Mouse (Mus musculus) limb, embryonic 11.5 days (tissue): ENCODE data around the gene Habp2. TPM values are rescaled to one million over a fixed set of nuclear protein-coding genes. Genes with fewer than 3 reads are reported as not detected.

Experiments used
- ATAC-seq: fragments of 200-750 bp; cut with Nextera tagmentation; 2 replicates; pipeline ENCODE4 v1.8.0; 2017; ENCODE audit warnings: low read depth; ENCODE audit not compliant: insufficient number of reproducible peaks, low FRiP score, low TSS enrichment
- DNase-seq: peaks from one replicate; pipeline ENCODE4 v3.0.0-alpha.2; 2015; ENCODE audit warnings: low spot score
- H3K27ac ChIP-seq: fragments of 300-500 bp; sonication (generic); replicated peaks from 2 replicates; pipeline ENCODE4 v1.5.1; 2014; ENCODE audit warnings: low read depth, mild to moderate bottlenecking, low read length
- H3K27me3 ChIP-seq: fragments of 300-500 bp; sonication (generic); 2 replicates; pipeline ENCODE4 v1.6.1; 2014; ENCODE audit warnings: mild to moderate bottlenecking, low read length, mixed read lengths; ENCODE audit not compliant: control insufficient read depth, insufficient read depth
- H3K36me3 ChIP-seq: fragments of 300-500 bp; sonication (generic); 2 replicates; pipeline ENCODE4 v1.6.1; 2014; ENCODE audit warnings: mild to moderate bottlenecking, low read length, moderate library complexity, mixed read lengths; ENCODE audit not compliant: control insufficient read depth, insufficient read depth
- H3K4me1 ChIP-seq: fragments of 300-500 bp; sonication (generic); 2 replicates; pipeline ENCODE4 v1.6.1; 2014; ENCODE audit warnings: low read length, mixed read lengths; ENCODE audit not compliant: control insufficient read depth, insufficient read depth
- H3K4me2 ChIP-seq: fragments of 300-500 bp; sonication (generic); 2 replicates; pipeline ENCODE4 v1.6.1; 2014; ENCODE audit warnings: low read depth, mild to moderate bottlenecking, moderate library complexity; ENCODE audit not compliant: severe bottlenecking
- H3K4me3 ChIP-seq: fragments of 300-500 bp; sonication (generic); 2 replicates; pipeline ENCODE4 v1.5.1; 2014; ENCODE audit warnings: low read depth, low read length
- H3K9ac ChIP-seq: fragments of 300-500 bp; sonication (generic); 2 replicates; pipeline ENCODE4 v1.6.1; 2014; ENCODE audit warnings: mild to moderate bottlenecking, low read length
- H3K9me3 ChIP-seq: fragments of 300-500 bp; sonication (generic); 2 replicates; pipeline ENCODE4 v1.6.1; 2016; ENCODE audit warnings: low read length; ENCODE audit not compliant: control insufficient read depth
- WGBS: fragments of 180-500 bp; shearing (Covaris S2); extraction: QIAGEN DNeasy Blood & Tissue Kit; methylation state at CpG from one replicate; pipeline ENCODE4 v1.1.7; 2014; 5-methylcytosine and 5-hydroxymethylcytosine counted together
- polyA plus RNA-seq: library from polyadenylated mRNA; unstranded; fragments of >200 nt; fragmentation: Nextera tagmentation; extraction: Ambion mirVana; gene quantifications from 2 replicates; pipeline ENCODE4 v1.2.1, GENCODE M21; 2014

The Habp2 gene
- polyA plus RNA-seq, 1 experiment from 2014 or later = 0.53 TPM

DNA sequence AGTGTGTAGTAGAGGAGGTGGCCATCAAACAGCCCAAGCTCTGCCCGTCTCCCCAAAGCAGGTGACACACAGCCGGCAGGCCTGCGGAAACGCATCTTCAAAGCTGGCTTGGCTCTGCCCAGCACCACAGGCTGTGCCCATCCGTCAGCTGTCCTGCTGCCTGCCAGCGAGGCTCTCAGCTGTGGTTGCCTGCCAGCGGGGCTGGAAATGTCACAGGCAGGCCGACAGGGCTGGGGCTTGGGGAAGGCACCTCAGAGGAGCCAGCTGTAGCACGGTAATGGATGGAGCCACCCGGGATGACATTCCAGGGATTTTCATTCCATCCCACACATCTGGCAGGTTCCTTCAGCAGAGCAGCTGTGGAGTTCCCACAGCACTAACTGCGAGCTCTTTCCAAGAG, 13.9 kb downstream of the Habp2 start:
- WGBS = 67% methylated on average over 11 of the region's 11 CpGs
- H3K4me2 ChIP-seq = no peak overlapping the region
- no peaks in the 10 kb centered on the region for H3K4me1 ChIP-seq
- ATAC-seq = no peak
- H3K9ac ChIP-seq = no peak overlapping the region
- no peak overlapping the region for H3K4me3 ChIP-seq
- H3K27ac ChIP-seq = no peak overlapping the region
- H3K36me3 ChIP-seq = no peaks in the 10 kb centered on the region
- H3K27me3 ChIP-seq = no peaks in the 10 kb centered on the region
- DNase-seq = no peak
- no peaks in the 10 kb centered on the region for H3K9me3 ChIP-seq

DNA sequence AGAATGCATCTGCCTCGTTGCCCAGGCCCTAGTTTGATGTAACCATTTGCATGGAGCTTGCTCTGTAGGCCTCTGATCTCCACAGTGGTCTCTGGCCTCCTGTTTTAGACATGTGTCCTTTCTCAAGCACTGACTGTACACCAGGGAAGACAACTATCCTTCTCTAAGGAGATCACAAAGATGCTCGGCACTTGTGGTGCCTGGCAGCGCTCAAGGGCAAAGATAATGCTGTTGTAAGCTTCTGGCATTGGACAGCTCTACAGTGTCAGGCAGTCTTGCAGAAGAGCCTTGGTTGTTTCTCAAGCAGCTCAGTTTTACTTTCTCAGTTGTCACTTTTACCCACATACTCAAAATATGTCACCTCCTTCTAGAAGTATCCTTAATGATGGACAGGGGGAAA, 29.6 kb downstream of the Habp2 start:
- no peak overlapping the region for H3K4me3 ChIP-seq
- H3K27ac ChIP-seq = no peak overlapping the region
- peaks cover 10% of the 10 kb centered on the region for H3K4me1 ChIP-seq
- H3K4me2 ChIP-seq = no peak overlapping the region
- DNase-seq (no peak), ATAC-seq (no peak)
- H3K36me3 ChIP-seq = no peaks in the 10 kb centered on the region
- H3K27me3 ChIP-seq = no peaks in the 10 kb centered on the region
- H3K9me3 ChIP-seq = no peaks in the 10 kb centered on the region
- H3K9ac ChIP-seq = no peak overlapping the region
- 81% methylated on average over 3 of the region's 3 CpGs for WGBS

DNA sequence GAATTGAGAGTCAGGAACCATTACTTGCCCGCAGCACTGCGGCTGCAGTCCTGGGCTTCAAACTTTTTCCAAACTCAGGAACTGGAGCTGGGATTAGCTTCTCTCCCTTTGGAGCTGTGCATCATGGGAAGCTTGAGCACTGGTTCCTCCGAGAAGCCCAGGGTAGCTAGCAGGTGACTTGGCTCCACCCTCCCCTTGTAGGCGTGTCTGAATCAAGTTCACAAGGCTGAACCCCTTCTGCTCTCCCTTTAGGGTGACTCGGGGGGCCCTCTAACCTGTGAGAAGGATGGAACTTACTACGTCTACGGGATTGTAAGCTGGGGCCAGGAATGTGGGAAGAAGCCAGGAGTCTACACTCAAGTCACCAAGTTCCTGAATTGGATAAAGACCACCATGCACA, 32.3 kb downstream of the Habp2 start:
- DNase-seq (no peak), ATAC-seq (no peak)
- WGBS = 90% methylated on average over 7 of the region's 7 CpGs
- H3K27me3 ChIP-seq = no peaks in the 10 kb centered on the region
- no peak overlapping the region for H3K4me3 ChIP-seq
- peaks cover 16% of the 10 kb centered on the region for H3K4me1 ChIP-seq
- no peak overlapping the region for H3K4me2 ChIP-seq
- H3K27ac ChIP-seq = no peak overlapping the region
- H3K9me3 ChIP-seq = no peaks in the 10 kb centered on the region
- H3K36me3 ChIP-seq = no peaks in the 10 kb centered on the region
- H3K9ac ChIP-seq = no peak overlapping the region

DNA sequence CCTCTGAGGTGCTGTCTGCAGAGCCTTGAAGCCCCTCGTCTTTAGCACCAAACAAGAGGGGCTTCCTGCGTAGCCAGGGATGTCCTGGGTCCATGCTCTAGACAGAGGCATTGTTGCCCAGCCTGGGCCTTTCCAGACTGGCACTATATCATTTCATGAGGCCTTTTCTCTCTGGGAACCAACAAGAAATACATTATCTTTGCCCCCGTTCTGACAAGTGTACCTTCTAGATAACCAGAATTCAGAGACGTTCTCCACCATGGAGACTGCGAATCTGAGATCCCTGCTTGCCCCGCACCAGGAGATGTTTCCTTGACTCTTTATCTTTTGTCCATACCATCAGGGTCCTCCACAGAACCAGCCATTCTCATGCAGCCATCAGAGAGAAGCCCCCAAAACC, 32.7 kb downstream of the Habp2 start:
- no peaks in the 10 kb centered on the region for H3K36me3 ChIP-seq
- DNase-seq (no peak), ATAC-seq (no peak)
- H3K27me3 ChIP-seq = no peaks in the 10 kb centered on the region
- H3K9ac ChIP-seq = no peak overlapping the region
- peaks cover 16% of the 10 kb centered on the region for H3K4me1 ChIP-seq
- no peaks in the 10 kb centered on the region for H3K9me3 ChIP-seq
- H3K27ac ChIP-seq = no peak overlapping the region
- 89% methylated on average over 6 of the region's 6 CpGs for WGBS
- H3K4me3 ChIP-seq = no peak overlapping the region
- H3K4me2 ChIP-seq = no peak overlapping the region

DNA sequence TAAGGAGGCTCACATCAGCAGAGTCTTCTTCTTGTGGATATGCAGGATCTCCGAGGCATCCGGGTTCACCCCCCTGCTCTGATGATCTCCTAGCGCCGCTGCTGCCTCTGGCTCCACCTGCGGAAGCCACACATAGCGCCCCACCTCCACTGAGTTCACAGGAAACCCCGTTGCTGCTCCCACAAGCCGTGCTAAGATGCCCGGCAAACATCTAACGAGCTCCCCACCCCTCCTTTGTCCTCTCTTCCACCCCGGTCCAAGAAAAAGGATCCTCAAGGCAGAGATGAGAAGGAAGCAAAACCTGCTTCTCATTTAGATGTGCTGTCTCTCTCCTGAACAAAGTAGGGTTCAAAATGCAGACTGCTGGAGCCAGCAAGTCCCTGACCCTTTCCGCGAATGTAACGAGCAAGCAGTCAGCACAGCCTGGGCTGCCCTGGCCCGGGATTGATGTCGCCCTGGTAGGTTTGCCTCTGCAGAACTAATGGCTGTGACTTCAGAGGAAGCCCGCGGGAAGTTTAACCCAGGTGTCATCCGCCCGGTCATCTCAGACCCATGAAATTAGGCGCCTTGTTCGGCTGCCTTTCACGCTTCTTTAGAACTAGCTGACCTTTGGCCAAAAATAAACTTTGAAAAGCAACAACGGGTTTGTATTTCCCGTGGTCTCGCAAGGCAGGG, 33.4 kb downstream of the Habp2 start:
- Histone ChIP-seq H3K4me3 (no peak overlapping the region), H3K36me3 (no peaks in the 10 kb centered on the region), H3K27ac (no peak overlapping the region), H3K27me3 (no peaks in the 10 kb centered on the region), H3K9me3 (no peaks in the 10 kb centered on the region), H3K4me1 (peaks cover 16% of the 10 kb centered on the region), H3K9ac (peak overlapping the region; percentile 19; the same call in 1 of the 2 replicates), H3K4me2 (peak overlapping the region; percentile 39)
- 14% methylated on average over 26 of the region's 26 CpGs for WGBS
- no peak for ATAC-seq
- DNase-seq = peak; percentile 68

DNA sequence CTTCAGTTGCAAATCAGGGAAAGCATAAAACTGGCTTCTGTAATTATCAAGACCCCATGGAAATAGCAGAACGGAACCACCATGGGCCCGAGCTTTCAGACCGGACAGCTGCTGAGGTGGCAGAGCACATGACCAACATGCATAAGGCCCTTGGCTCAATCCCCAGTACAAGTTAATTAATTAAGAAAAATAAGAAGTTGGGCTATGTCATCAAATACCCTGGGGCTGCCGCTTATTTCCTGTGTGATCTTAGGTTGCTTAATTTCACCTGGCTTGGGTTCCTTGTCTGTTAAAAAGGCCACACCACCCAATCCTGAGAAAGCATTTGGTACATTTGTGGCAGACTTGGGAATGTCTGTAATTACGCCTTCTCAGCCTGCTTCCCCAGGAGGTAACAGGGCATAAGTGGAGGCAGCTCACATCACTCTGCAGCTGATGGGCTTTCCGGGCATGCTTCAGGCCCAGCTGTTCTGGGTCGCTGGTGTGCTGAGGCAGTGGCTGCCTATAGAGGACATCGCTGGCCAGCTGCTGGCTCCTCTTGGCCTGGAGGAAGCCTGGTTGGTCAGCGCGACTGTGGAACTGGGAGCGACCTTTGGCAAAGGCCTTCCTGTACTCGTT, 34.5 kb downstream of the Habp2 start:
- Histone ChIP-seq H3K4me1 (peaks cover 19% of the 10 kb centered on the region), H3K36me3 (no peaks in the 10 kb centered on the region), H3K27me3 (no peaks in the 10 kb centered on the region), H3K9ac (no peak overlapping the region), H3K4me3 (no peak overlapping the region), H3K27ac (peak overlapping the region; percentile 14; the same call in 1 of the 2 replicates), H3K4me2 (no peak overlapping the region), H3K9me3 (no peaks in the 10 kb centered on the region)
- DNase-seq (peak; percentile 41), ATAC-seq (no peak)
- WGBS = 71% methylated on average over 12 of the region's 12 CpGs

DNA sequence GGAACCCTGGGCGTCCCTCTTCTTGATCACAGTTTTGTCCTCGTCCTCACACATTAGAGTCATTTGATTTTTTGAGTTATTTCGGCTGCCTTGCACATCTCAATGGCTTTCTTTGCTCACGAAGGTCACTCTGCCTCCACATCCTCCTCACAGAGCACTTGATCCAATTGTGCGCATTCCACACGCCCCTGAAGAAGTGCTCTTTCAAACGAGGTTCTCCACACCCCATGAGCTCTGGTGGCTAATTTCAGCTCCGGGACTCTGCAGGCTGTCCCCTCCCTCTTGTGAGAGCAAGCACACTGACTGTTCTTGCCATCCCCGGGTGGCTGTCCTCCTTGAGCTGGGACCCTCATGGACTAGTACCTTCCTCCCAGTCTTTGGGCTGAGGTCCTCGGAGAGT, 38.7 kb downstream of the Habp2 start:
- Histone ChIP-seq H3K4me3 (no peak overlapping the region), H3K4me1 (peaks cover 11% of the 10 kb centered on the region), H3K27ac (no peak overlapping the region), H3K27me3 (no peaks in the 10 kb centered on the region), H3K4me2 (no peak overlapping the region), H3K36me3 (no peaks in the 10 kb centered on the region), H3K9ac (no peak overlapping the region; the same call in 1 of the 2 replicates), H3K9me3 (no peaks in the 10 kb centered on the region)
- DNase-seq (no peak), ATAC-seq (no peak)
- 71% methylated on average over 10 of the region's 10 CpGs for WGBS

DNA sequence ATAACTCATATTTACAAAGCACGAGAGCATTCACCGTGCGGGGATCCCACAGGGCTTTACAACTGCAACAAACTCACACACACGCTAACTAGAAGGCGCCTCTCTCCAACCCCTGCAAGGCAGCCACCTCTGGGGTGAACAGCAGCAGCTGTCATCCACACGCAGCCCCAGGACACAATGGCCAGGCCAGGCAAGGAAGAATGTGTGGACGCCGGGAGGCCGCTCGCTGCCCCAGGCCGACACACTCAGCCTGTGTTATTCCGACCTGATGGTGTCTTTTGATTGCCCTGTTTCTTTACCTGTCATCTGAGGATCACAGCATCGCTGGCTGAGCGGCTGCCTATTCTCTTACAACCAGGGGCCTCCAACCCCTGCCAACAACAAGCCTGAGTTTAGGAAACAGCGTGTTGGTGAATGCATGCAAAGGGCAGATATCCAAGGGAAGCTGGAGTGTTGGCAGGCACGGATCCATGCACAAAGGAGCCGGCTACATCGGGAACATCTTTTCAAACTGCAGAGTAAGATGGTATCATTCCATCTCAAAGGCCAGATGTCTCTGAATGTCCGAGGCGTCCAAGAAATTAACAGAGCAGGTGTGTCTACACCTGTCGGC, 39.4 kb downstream of the Habp2 start:
- Histone ChIP-seq H3K27me3 (no peaks in the 10 kb centered on the region), H3K36me3 (no peaks in the 10 kb centered on the region), H3K4me2 (no peak overlapping the region), H3K4me1 (peaks cover 11% of the 10 kb centered on the region; the same call in 1 of the 2 replicates), H3K4me3 (no peak overlapping the region), H3K9ac (no peak overlapping the region), H3K9me3 (no peaks in the 10 kb centered on the region), H3K27ac (no peak overlapping the region)
- 67% methylated on average over 21 of the region's 21 CpGs for WGBS
- ATAC-seq = no peak
- no peak for DNase-seq
